Mouse (Mus musculus): ENCODE results near the gene Krtap3-1. TPM values are rescaled to one million over a fixed set of nuclear protein-coding genes. Genes with fewer than 3 reads are reported as not detected.
"Not testable (repeated sequence)": the region's sequence is repeated elsewhere in the genome, so short reads cannot be mapped to it uniquely, and the experiment has no call there.

Krtap3-1 gene
- total RNA-seq (2021), result not detected
- long read RNA-seq, experiment 1, result 0 reads
- long read RNA-seq, experiment 2, result 0 reads

- intact Hi-C loops (cut with DNase I), result no loop called here
- DNase-seq (ENCODE audit: low spot score in 2 of 2), result no peak
These were observed at the start of gene Krtap3-1 for GRCm38 (mm10) chr11:99566530-99566929. Gene Krtap3-1 (minus strand): TSS chr11:99566630.

DNA sequence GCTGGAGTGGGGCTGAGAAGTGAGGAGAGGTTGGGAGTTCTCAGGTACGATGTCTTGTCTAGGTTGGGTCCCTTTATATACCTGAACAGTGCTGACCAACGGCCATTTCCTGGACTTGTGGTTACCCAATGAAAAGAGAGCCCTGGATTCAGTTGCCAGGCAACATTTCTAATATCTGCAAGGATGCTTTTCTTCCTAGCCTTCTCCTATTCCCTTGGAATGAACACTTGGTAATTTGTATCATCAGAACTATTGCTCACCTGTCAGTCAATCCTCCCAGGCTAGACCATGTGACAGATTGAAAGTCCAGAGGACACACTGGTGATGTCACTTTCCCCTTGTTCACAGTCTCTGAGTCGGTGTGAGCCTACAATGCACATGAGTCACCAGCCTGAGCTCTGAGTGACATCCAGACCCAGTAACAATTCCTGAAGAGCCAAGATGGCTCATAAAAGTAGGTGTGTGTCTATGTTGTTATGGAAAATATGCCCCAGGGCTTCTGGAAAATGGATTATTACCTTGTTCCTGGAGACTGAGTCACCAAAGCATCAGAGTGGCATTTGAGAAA, 48.5 kb upstream of the Krtap3-1 start, which contains the start of gene Krtap2-4:
TSS of gene Krtap2-4 (minus strand) at position 51 of the 568 bp plus-strand sequence.
- no peak for DNase-seq (ENCODE audit: low spot score in 2 of 2)
- intact Hi-C loops (cut with DNase I), result no loop called here

GRCm38 (mm10) chr11:99610089-99610488, 43.7 kb upstream of the Krtap3-1 start, which contains the start of gene Gm11937:
Gene Gm11937 (minus strand): TSS chr11:99610189.
- intact Hi-C loops (cut with DNase I), result not testable (repeated sequence)

GRCm38 (mm10) chr11:99609126-99609525, 42.7 kb upstream of the Krtap3-1 start:
- intact Hi-C loops (cut with DNase I), result no loop called here
- peak; percentile 43 to 45 for DNase-seq (ENCODE audit: low spot score in 2 of 2)

More at GRCm38 (mm10) chr11:99610089-99610488, 43.7 kb upstream of the Krtap3-1 start, which contains the start of gene Gm11937:
- DNase-seq (ENCODE audit: low spot score in 2 of 2), result not testable (repeated sequence)

DNA sequence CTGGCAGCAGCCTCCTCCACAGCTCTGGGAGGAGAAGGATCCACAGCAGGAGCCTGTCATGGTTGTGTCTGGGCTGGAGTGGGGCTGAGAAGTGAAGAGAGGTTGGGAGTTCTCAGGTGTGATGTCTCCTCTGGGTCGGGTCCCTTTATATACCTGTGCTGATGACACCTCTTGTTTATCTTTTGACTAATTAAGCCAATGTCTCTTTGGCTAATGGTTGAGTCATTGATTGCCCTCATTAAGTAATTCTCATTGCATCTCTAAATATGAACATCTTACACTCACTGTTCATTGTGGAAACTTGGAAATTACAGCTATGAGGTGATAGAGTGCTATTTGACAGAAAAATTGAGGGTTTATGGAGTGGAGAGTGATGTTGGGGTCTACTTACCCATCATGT, 36.8 kb upstream of the Krtap3-1 start, which contains the start of gene Gm11938:
TSS of gene Gm11938 (minus strand) at position 101 of the 400 bp plus-strand sequence.
- DNase-seq (ENCODE audit: low spot score in 2 of 2); intact Hi-C loops (cut with DNase I): not testable (repeated sequence)

- intact Hi-C loops (cut with DNase I); DNase-seq (ENCODE audit: low spot score in 2 of 2): not testable (repeated sequence)
These were observed 31.3 kb upstream of the Krtap3-1 start, which contains the start of gene Krtap9-3 for GRCm38 (mm10) chr11:99597742-99598141. Gene Krtap9-3 (minus strand): TSS chr11:99598105.

GRCm38 (mm10) chr11:99590981-99591380, 24.6 kb upstream of the Krtap3-1 start, which contains the start of gene Krtap1-3:
Gene Krtap1-3 (minus strand): TSS chr11:99591339.
- no peak for DNase-seq (ENCODE audit: low spot score in 2 of 2)

DNA sequence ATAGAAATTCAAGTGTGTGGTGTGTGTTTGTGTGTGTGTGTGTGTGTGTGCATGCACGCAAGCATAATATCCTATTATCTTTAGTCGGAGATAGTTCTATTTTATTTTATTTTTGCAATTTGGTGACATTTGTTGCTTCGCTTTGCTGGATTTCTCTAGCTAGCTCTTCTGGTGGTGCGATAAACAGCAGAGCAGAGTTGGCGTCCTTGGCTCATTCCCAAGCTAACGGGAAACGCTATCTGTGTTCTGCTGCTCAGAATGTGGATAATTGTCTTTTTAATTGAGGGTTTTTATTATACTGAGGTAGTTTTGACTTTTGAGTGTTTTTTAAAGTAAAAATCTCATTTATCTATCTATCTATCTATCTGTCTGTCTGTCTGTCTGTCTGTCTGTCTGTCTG, 18.7 kb upstream of the Krtap3-1 start:
- intact Hi-C loops (cut with DNase I), result no loop called here
- peak; percentile 9 to 38 for DNase-seq (ENCODE audit: low spot score in 2 of 2)

More at GRCm38 (mm10) chr11:99590981-99591380, 24.6 kb upstream of the Krtap3-1 start, which contains the start of gene Krtap1-3:
- intact Hi-C loops (cut with DNase I), result no loop called here

DNA sequence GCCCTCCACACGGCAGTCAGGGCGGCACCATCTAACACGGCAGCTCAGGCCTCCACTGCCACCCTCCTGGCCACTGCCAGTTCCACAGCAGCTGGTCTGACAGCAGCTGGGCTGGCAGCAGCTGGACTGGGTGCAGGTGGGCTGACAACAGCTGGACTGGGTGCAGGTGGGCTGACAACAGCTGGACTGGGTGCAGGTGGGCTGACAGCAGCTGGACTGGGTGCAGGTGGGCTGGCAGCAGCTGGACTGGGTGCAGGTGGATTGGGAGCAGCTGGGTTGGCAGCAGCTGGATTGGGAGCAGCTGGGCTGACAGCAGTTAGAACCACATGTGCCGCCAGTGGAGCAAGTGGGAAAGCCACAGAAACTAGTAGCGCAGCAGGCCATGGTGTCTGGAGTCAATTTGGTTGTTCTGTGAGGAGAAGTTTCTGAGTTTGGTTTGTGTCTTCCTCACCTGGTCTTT, 16.8 kb upstream of the Krtap3-1 start, which contains the start of gene Krtap1-4:
TSS of gene Krtap1-4 (minus strand) at position 410 of the 460 bp plus-strand sequence.
- intact Hi-C loops (cut with DNase I), result loop anchor here (5.0 kb wide), 1 partner anchor 584 kb away; no protein-coding TSS in a partner anchor
- DNase-seq (ENCODE audit: low spot score in 2 of 2), result no peak

- intact Hi-C loops (cut with DNase I), result loop anchor here (5.0 kb wide), 1 partner anchor 586 kb away; no protein-coding TSS in a partner anchor
- DNase-seq (ENCODE audit: low spot score in 2 of 2), result no peak
These were observed 15.1 kb upstream of the Krtap3-1 start for GRCm38 (mm10) chr11:99581564-99581963.

- intact Hi-C loops (cut with DNase I), result loop anchor here (5.0 kb wide), 1 partner anchor 586 kb away; no protein-coding TSS in a partner anchor
- DNase-seq (ENCODE audit: low spot score in 2 of 2), result no peak
These were observed 14.6 kb upstream of the Krtap3-1 start for GRCm38 (mm10) chr11:99581051-99581450.

DNA sequence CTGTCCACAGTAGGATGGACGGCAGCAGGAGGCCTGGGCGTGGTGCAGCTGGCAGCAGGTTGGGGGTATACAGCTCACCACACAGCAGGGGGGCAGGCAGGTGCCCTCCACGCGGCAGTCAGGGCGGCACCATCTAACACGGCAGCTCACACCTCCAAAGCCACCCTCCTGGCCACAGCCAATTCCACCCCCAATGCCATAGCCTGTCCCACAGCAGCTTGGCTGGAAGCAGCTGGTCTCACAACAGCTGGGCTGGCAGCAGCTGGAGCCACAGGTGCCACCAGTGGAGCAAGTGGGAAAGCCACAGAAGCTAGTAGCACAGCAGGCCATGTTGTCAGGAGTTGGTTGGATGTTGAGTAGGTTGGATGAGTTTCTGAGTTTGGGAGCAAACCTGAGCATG, 14.2 kb upstream of the Krtap3-1 start, which contains the start of gene Krtap1-5:
TSS of gene Krtap1-5 (minus strand) at position 381 of the 400 bp plus-strand sequence.
- DNase-seq (ENCODE audit: low spot score in 2 of 2), result no peak
- intact Hi-C loops (cut with DNase I), result loop anchor here (5.0 kb wide), 1 partner anchor 587 kb away; no protein-coding TSS in a partner anchor

DNA sequence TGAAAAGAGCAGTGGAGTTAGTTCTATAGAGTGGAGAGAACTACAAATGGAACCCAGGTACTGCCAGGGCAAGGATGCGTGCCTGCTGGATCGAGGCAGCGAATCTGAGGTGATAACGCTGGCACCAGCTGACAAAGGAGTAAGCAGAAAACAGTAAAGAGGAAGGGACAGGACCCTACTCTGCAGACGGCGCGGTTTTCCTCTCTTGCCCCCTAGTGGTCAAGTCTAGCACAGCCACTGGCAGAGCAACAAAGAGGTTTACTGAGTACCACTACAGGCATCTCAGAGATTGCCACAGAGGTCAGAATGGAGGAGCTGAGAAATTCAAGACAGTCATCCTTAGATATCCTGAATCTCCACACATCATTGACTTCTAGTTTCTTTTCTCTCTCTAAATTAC, 7.7 kb upstream of the Krtap3-1 start:
- intact Hi-C loops (cut with DNase I), result loop anchor here (5.0 kb wide), 1 partner anchor 107 kb away; no protein-coding TSS in a partner anchor
- peak; percentile 39 to 75 for DNase-seq (ENCODE audit: low spot score in 2 of 2)

DNA sequence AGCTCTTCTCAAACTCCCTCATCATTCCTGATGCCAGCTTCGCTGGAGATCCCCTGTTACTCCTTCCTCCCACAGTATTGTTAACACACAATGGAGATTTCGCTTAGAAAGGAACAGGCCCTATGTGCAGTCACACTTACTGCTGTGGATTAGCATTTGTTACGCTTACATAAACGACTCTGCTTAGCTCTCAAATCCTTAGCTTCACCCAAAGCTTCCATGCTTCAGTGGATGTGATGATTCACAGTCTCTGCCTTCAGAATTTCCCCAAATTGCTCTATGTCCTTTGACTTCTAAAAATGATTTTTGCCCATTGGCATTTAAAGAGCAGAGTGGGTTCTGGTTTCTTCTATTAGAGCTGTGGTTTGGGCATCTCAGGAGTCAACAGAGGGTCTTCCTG, 6.7 kb upstream of the Krtap3-1 start:
- intact Hi-C loops (cut with DNase I), result loop anchor here (5.0 kb wide), 1 partner anchor 106 kb away; no protein-coding TSS in a partner anchor
- peak in 1 of 2 experiments; percentile 13 for DNase-seq (ENCODE audit: low spot score in 2 of 2)

DNA sequence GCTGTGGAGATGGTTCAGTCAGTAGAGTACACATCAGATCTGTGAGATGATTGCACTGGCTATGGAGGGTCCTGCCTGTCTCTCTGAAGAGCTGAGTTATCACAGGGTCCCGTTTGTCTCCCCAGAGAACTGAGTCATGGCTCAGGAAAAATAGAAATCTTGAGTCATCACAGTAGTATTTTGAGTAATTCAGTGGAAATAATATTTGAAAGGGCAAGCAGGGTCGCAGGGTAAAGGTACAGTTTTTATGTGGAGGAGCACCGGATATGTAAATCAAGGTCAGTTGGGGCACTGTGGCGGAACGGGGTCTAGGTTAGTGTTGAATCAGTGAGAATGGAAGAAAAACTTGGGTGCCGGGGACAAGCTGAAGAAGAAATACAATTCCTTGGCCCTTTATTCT, 3.9 kb downstream of the Krtap3-1 start:
- intact Hi-C loops (cut with DNase I), result no loop called here
- DNase-seq (ENCODE audit: low spot score in 2 of 2), result no peak

GRCm38 (mm10) chr11:99559366-99559765, 7.1 kb downstream of the Krtap3-1 start, which contains the start of gene Gm11939:
Gene Gm11939 (minus strand): TSS chr11:99559466.
- intact Hi-C loops (cut with DNase I), result no loop called here
- DNase-seq (ENCODE audit: low spot score in 2 of 2), result no peak

DNA sequence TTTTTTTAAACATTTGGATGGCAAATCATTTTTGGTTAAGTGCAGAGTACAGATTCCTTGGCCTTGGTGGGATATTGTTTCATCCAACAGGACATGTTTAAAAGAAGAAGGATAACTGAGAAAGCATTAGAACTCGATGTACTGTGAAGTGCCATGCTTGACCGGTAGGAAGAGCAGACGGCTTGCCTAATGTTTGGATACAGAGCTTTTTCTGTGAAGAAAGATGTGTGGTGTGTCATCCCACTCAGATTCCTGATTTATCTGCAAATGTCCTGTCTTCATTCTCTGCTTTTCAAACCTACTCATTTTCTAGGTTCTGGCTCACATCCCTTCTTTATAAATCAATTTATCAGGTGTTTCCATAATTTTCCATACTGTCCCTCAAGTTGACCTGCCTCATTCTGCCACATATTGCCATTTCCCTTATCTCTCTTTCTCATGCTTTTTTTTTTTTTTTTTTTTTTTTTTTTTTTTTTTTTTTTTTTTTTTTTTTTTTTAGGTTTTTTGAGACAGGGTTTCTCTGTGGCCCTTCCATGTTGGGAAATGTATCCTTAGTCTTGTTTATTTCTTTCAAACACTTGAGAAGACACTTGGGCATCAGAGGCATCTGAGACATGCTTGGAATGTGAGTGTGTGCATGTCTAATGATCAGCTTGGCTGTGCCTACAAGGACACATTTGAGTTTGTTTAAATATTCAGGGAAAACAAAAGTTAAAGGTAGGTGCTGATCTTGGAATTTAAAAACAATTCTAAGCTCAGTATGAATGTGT, 8.3 kb downstream of the Krtap3-1 start:
- intact Hi-C loops (cut with DNase I), result no loop called here
- peak in 1 of 2 experiments; percentile 10 for DNase-seq (ENCODE audit: low spot score in 2 of 2)

GRCm38 (mm10) chr11:99556753-99557152, 9.7 kb downstream of the Krtap3-1 start, which contains the start of gene Krtap3-2:
Gene Krtap3-2 (minus strand): TSS chr11:99556853.
- no peak for DNase-seq (ENCODE audit: low spot score in 2 of 2)
- intact Hi-C loops (cut with DNase I), result no loop called here

DNA sequence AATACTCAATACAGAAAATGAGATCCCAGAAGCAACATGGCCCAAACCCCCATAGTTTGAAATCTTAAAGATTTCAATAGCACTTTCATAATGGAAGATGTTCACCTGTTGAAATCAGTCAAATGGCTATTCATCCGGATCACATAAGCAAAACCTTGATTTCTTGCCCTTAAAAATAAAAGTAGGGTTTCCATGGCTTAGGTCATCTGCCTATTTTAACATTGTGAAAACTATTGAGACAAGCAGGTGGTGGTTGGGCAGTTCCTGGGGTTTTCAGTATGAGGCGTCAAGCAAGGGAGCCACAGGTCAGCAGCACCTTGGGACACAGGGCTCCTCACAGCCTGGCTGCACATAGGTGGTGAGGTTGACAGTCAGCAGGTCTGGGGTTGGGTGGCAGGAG, 10.2 kb downstream of the Krtap3-1 start:
- DNase-seq (ENCODE audit: low spot score in 2 of 2), result no peak
- intact Hi-C loops (cut with DNase I), result no loop called here

Data from left cerebral cortex, postnatal 14 days (tissue).